Mouse (Mus musculus) yolk sac, embryonic 10.5 days (tissue): Measurements from ENCODE around the gene Uimc1.
"Not testable (repeated sequence)": the region's sequence is repeated elsewhere in the genome, so short reads cannot be mapped to it uniquely, and the experiment has no call there.

Source experiments
- DNase-seq: peaks from one replicate; pipeline ENCODE4 v3.0.0-alpha.2; 2017; ENCODE audit warnings: low spot score

Gene Uimc1

GRCm38 (mm10) chr13:55099726-55100478 lies at the start of gene Uimc1:
Gene Uimc1 (minus strand): TSS chr13:55100300.
- peak; percentile 89 for DNase-seq

DNA sequence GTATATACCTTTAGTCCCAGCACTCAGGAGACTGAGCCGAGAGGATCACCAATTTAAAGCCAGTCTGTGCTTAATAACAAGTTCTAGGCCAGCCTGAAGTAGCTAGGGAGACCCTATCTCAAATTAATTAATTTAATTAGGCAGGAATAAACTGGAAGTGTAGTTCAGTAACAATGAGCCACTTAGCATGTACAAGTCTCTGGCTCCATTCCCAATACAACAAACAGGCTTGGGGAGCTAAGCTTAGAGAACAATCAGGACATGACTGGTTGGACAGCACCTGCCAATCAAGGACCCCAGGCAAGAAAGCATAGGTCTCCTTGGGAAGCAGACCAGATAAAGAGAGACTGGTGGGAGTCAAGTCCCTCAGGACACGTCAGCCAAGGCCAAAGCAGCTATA lies 40.2 kb upstream of the Uimc1 start:
- DNase-seq, result no peak

GRCm38 (mm10) chr13:55135382-55135781 lies 35.3 kb upstream of the Uimc1 start:
- no peak for DNase-seq

GRCm38 (mm10) chr13:55133448-55133847 lies 33.3 kb upstream of the Uimc1 start, which contains the start of gene Gm17617:
Gene Gm17617 (minus strand): TSS chr13:55133548.
- no peak for DNase-seq

DNA sequence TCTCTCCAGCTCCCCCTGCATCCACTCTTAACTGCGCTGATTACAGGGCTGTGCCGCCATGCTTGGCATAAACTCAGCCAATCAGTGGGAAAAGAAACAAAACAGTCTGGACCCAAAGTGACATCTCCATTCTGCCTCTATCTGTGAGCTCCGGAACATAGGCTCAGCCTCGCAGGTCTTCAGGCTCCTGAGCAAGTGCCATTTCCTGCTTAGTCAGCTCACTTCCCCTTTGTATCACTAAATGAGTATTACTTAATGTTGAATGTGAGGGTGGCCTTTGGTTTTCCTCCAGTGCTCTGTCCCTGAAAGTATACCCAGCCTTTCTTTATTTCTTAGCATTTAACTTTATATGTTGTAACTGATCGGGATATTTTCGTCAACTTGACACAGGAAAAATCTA lies 24.8 kb upstream of the Uimc1 start:
- DNase-seq, result no peak

GRCm38 (mm10) chr13:55114375-55114774 lies 14.3 kb upstream of the Uimc1 start:
- DNase-seq, result no peak

DNA sequence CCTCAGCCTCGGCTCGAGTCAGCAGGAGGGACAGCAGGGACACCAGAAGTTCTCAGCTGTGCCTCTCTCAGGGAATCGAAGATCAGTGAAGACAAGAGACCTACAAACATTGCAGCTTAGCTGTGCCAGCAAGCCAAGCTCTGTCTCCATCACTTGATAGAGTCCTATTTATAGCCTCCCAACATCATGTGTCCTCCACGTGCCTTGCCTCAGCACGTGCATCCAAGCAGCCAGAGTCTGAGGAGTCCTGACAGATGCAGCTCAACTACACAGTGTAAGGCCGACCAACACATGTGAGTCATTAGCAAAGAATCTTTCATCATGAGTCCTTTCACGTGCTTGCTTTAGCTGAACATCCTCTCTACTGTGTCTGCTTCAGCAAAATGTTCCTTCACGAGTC lies 7.6 kb upstream of the Uimc1 start:
- no peak for DNase-seq

DNA sequence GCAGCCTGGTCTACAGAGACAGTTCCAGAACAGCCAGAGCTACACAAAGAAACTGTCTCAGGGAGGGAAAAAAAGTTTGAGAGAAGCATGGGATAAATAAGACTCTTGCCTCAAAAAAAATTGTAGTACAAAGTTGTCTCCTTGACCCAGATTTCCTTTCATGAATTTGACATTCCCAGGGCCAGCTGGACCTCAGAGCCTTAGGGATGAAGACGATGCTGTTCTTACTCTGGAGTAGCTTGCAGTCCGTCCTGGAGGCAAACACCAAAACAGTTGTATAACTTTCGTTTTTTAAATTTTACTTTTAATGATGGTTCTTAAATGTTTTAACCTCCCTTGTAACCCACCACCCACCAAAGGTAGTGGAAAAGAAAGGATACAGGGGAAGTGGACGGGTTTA lies 7.0 kb upstream of the Uimc1 start:
- no peak for DNase-seq

- no peak for DNase-seq
Measured at GRCm38 (mm10) chr13:55105953-55106691, 6.0 kb upstream of the Uimc1 start.

GRCm38 (mm10) chr13:55105045-55105952 lies 5.2 kb upstream of the Uimc1 start, which contains the start of gene Zfp346:
Gene Zfp346 (plus strand): TSS chr13:55105311.
- peak; percentile 95 for DNase-seq

DNA sequence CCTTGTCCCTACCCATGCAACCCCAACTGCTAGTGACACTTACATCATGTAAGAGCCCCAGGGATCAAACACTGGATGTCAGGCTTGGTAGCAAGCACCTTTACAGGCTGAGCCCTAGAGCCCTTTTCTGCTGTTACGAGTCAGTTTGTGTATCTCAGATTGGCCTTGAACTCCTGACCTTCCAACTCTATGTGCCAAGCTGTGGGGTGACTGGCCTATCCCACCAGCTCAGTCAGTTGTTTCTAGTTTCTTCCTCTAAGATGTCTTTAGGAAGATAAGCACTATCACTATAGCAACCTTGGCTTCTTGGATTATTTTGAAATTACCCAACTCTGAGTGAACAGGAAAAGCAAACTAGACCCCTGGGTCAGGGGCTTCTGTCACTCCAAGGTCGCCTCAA lies 3.3 kb upstream of the Uimc1 start:
- no peak for DNase-seq

DNA sequence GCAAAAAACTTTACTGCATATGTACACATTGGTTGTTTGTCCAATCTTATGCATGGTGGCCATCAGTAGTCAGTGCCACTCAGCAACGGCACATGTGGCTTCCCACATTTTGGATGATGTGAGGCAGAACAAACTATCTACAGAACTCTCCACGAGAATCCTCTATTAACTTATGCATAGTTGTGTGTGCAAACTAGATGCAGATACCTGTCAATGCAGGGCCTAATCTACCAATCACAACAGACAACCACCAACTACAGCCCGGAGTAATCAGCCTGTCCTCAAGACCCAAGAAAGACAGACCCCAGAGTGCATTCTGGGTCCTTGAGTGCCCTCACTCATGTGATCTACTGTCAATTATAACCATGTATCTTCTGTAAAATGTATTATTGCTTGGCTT lies 2.3 kb upstream of the Uimc1 start:
- DNase-seq, result no peak

DNA sequence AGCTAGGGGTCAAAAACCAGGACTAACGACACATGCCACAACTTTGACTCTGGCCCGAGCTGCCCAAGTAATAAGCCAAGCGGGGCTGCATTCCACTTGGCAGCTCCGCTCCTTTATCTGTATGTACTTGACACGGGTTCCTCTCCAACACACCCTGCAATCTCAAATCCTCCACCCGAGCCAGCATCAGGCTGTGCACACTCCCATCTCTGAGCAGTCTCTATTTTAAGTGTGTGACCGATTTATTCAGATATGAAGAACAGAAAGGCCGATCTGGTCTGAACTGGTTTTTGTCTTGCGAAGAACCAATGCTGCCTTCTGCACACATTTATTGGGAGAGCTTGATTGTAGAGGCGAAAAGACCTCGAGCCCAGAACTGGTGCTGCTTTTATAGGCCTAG lies 1.5 kb upstream of the Uimc1 start:
- no peak for DNase-seq

GRCm38 (mm10) chr13:55099066-55099725 lies 904 bp downstream of the Uimc1 start:
- DNase-seq, result no peak

- DNase-seq, result not testable (repeated sequence)
Measured at GRCm38 (mm10) chr13:55097841-55098240, 2.3 kb downstream of the Uimc1 start.

GRCm38 (mm10) chr13:55092588-55092987 lies 7.5 kb downstream of the Uimc1 start:
- no peak for DNase-seq

GRCm38 (mm10) chr13:55075597-55075996 lies 24.5 kb downstream of the Uimc1 start:
- no peak for DNase-seq

- DNase-seq, result no peak
Measured at GRCm38 (mm10) chr13:55071322-55071721, 28.8 kb downstream of the Uimc1 start.

GRCm38 (mm10) chr13:55069719-55070118 lies 30.4 kb downstream of the Uimc1 start:
- peak; percentile 40 for DNase-seq

DNA sequence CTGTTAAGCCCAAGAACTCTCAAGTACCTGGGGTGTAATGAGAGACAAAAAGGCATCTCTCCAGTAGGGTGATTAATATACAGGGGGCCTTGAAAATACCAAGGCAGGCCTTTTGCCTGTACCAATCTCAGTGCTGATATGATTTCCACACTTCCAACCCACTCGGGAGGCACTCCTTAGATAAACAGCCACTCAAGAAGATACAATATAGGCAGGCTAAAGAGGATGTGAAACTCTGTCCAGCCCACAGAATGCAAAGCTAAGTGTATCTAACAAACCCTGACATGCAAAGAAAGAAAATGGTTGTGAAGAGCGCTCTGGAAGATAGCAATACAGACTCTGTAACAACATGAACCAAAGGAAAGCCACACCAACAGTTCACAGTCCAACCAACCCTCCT lies 36.8 kb downstream of the Uimc1 start:
- no peak for DNase-seq

- no peak for DNase-seq
Measured at GRCm38 (mm10) chr13:55058042-55058441, 42.1 kb downstream of the Uimc1 start.

DNA sequence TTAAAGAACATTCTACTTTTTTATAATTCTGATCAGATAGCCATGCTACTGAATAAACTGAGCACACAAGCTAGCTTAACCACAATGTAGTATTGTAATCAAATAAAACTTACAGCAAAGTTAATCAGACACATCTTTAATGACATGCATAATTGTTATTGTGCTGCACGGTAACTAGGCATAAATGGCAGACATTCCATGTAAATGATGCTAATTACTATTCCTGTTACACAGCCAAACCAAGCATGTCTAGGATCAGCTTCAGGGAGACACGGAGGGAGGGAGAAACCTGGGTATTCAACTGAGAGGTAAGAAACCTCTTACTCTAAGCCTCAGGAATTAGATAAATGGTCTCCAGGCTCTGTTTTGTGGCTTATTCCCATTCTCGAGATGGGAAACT lies 52.4 kb downstream of the Uimc1 start:
- no peak for DNase-seq
